Mouse (Mus musculus) left cerebral cortex, postnatal 10 days (tissue): ENCODE measurements around the gene Wwox. TPM values are rescaled to one million over a fixed set of nuclear protein-coding genes. Genes with fewer than 3 reads are reported as not detected.

ENCODE experiments used
- DNase-seq, 2 experiments: peaks; one replicate each; pipeline ENCODE4 v3.0.0; 2021 to 2022; ENCODE audit warnings: low spot score in 2 of 2, mixed read lengths in 1 of 2; ENCODE audit errors: extremely low spot score in 1 of 2
- intact Hi-C: fragments of 180-260 bp; cut with DNase I; formaldehyde crosslinking; loops from one replicate; pipeline ENCODE4 v1.15.1; 2025
- total RNA-seq, 2 experiments: library from RNA; stranded (reverse); gene quantifications; 2 replicates each; pipeline ENCODE4 v1.2.3; 2021

The Wwox gene
- total RNA-seq, 2 experiments from 2014 or later: 12.5 to 13.4 TPM

DNA sequence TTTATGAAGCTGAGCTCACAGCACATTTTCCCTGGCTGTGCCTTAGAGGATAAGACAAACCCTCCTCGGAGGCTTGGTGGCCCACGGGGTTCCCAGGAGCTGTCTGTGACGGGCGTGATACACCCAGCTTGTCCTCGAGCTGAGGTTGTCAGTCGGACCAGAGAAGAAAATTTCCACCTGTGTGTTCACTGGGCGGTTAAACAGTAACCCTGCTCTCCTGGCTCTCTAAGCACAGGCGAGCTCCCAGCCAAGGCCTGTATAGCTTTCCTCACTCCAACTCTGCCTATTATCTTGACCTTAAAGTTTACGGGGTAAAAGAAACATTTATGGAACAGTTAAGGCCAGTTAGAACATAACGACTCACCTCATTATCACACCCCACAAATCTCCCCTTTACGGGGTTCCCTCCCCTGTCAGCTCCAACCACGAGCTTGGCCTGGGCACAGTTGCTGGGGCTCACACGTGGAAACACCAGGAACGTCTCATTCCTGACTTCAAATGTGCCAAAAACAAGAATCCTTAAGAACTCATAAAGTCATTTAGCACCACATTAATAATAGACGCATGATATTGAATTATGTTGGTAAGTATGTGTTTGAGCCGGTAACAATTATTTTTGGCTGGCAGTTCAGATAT, 129.2 kb downstream of the Wwox start:
- intact Hi-C loops: no loop called here
- no peak for DNase-seq

GRCm38 (mm10) chr8:114573014-114573746, 133.7 kb downstream of the Wwox start:
- intact Hi-C loops: no loop called here
- DNase-seq: no peak

DNA sequence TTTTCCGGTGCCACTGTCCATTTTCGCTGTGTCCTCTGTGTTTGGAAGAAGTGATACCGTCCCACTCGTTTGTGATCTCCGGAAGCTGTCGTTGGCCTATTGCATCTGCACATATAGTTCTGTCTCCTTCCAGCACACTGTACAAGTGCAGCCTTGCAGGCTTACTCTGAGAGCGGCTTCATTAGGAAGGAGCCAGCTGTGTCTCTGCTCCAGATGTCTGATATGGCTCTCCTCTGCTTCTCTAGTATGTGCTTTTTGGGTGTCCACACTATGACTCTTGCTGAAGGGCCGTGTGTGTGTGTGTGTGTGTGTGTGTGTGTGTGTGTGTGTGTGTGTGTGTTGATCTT, 134.3 kb downstream of the Wwox start:
- no peak for DNase-seq
- intact Hi-C loops: no loop called here

GRCm38 (mm10) chr8:114579292-114579691, 139.8 kb downstream of the Wwox start:
- intact Hi-C loops: no loop called here
- DNase-seq: no peak

DNA sequence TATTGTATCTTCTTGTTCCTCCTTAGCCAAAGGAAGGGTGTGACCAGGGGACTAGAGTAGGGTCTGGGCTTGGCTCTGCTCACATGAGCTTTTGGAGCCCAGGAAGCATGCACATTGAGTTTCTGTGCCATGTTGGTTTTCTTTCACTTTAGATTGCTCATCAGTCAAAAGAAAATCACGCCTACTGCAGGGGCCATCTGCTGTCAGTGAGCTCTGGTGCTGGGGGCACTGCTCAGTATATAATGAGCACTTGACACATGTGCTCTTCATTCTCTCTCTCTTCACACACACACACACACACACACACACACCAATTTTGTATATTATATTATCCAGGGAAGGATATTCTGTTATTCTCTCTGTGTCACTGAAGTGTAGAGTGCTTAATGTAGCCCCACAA, 141.2 kb downstream of the Wwox start:
- no peak for DNase-seq
- intact Hi-C loops: no loop called here

GRCm38 (mm10) chr8:114590336-114590867, 150.9 kb downstream of the Wwox start:
- intact Hi-C loops: no loop called here
- DNase-seq: no peak

DNA sequence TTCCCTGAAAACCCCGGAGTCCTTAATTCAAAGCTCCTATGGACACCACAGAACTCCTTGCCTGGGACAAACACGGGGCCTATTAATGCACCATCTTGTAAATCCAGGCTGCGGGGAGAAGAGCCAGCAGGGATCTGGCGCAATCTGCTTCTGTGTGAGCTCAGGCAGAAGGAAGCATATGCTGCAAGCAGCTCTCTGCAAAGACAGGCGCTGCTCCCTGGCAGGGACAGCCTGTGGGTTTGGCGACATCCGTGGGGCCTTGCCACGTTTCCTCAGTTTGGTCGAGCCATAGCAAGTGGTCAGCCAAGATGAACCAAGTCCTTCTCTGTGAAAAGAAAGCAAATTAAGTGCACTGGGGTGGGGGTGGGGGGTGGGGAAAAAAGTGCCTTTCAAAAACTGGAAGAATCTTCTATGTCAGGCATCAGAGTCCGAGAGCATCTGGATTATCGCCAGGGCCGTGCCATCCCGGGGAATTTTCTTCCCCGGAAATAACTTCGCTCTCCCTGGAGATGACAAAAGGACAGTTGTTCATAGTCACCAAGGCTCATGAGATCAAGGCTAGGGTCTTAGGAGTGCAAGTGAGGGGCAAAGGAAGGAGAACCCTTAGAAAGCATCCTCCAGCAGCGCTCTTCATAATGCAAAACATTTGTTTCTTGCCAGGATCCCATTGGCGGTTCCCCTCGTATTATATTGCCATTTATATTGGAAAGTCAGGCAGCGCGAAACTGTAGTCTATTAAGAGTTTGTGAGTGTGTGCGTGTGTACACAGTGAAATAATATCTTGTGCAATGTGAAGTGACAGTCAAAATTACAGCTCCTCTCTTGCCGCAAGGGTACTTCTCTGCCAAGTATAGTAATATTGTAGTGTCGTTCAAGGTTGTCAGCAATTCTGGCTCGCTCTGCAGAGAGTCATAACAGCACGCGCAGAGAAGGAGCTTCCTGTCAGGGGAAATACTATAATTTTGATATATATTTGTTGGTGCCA, 152.1 kb downstream of the Wwox start:
- peak; percentile 52 to 71 for DNase-seq
- intact Hi-C loops: no loop called here

DNA sequence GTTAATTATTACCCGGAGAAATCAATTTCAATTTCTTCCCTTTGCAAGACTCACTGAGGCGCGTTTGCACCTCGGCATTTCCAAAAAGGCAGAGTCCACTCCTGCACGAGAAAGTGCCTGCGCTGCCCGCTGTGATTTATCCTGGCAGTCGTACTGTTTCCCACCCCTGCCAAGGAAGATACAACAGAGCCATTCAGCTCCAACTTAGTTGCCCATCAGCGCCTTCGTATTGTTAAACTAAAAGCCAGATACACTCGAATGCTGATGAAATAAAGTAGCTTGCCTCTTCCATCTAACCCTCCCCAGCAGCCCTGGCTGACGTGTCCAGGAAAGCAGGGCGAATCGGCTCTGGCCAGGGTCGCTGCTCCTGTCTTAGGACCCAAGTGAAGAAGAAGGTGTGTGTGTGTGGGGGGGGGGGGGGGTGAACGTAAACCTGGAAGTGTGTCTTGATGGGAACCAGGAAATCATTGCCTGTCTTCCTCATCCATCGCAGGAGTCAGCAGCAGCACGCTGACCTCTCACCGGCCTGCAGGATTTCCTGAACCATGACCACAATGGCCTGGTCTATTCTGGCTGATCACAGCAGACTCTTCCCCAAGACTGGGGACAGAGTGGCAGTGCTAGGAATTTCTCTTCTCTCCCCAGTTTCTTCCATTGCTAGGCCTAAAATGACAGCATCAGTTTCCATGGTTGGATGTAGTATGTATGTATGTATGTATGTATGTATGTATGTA, 154.1 kb downstream of the Wwox start:
- DNase-seq: peak in 1 of 2 experiments; percentile 18
- intact Hi-C loops: no loop called here

- DNase-seq: no peak
- intact Hi-C loops: no loop called here
Observed at GRCm38 (mm10) chr8:114594811-114595210, 155.4 kb downstream of the Wwox start.

GRCm38 (mm10) chr8:114599555-114599954, 160.1 kb downstream of the Wwox start:
- intact Hi-C loops: no loop called here
- no peak for DNase-seq

DNA sequence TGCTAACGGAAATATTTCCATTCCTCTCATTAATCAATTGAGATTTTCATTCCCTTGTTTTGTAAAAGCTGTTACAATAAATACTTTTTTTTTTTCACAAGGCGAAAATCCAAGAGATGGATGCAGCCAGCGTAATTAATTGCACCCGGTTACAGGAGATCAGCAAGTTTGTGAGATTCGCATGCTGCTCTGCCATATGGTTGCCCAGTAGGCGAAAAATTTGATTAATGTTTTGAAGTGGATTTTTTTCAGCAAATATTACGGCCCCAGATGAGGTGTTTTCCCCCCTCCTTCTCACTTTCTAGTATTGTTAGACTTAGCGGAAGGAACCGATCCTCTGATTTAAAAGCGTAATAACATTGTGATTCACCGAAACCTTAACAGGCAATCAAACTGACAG, 160.7 kb downstream of the Wwox start:
- intact Hi-C loops: no loop called here
- DNase-seq: no peak

DNA sequence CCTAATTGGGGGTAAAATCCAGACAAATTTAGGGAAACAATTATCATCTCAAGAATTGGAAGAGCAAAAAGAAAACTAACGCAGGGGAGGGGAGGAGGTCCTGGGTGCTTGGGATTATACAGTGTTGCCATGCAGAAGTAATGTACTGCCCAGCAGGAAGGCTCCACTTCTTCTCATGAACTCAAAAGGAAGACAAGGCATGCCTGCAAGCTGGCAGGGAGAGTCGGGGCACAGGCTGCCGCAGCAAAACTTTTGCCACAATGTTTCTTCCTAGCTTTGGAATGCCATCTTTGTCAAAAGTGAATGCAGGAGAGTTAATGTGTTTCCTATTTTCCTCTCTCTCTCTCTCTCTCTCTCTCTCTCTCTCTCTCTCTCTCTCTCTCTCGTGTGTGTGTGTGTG, 163.6 kb downstream of the Wwox start:
- intact Hi-C loops: no loop called here
- no peak for DNase-seq

DNA sequence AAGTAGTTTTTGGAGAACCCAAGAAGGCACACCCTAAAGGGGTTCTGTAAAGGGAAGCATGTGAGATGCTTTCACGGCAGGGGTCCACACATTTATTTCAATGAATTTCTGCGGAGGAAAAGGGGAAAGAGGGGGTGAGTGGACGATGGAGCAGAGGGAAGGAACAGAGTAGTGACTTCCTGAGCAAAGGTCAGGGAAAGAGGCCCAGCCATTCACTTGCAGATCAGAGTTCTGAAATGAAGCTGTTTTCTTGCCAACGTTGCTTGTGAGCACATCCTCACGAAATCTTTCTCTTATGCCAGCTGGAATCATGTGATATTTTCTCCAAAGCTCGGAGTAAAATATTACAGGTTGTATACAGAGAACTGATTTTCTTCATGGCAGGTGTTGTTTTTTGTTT, 164.1 kb downstream of the Wwox start:
- DNase-seq: no peak
- intact Hi-C loops: no loop called here

GRCm38 (mm10) chr8:114604315-114604714, 164.9 kb downstream of the Wwox start:
- intact Hi-C loops: no loop called here
- DNase-seq: no peak

- intact Hi-C loops: no loop called here
- no peak for DNase-seq
Observed at GRCm38 (mm10) chr8:114605651-114606050, 166.2 kb downstream of the Wwox start.

DNA sequence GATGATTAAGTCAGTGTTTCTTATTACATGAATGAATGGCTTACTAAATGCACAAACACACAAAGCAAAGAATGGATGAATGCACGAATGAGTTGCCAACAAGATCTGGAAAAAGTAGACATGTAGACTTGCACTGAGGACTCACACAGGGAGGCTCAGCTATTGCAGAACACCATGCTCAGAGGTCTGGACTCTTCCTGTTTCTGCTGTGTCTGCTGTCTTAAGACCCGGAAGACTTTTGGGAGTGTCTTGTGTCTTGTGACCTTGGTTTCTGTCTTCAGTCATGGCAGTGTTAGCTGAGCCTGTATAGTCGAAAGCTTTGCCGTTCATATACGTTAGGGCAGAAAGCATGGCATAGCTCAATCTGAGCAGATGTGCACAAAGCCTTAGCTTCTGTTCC, 169.9 kb downstream of the Wwox start:
- intact Hi-C loops: no loop called here
- DNase-seq: no peak

DNA sequence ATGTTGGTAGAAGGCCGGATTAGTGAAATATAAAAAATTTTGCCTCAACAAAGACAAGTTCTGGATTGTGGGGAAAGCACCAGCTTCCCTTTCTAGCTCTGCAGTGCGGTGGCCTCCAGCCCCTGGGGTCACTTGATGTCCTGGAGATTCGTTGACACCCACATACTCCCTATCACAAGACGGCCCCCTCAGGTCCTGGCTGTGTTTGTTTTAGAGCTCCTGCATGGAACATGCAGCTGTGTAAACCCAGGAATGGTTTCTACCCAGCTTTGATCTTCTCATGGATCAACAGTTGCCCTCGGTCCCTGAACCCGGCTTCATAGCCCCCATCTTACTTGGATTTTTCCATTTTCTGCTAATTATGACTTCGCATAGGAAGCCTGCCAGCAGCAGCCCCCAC, 171.6 kb downstream of the Wwox start:
- DNase-seq: no peak
- intact Hi-C loops: no loop called here

- intact Hi-C loops: no loop called here
- DNase-seq: no peak
Observed at GRCm38 (mm10) chr8:114612091-114612490, 172.6 kb downstream of the Wwox start.

DNA sequence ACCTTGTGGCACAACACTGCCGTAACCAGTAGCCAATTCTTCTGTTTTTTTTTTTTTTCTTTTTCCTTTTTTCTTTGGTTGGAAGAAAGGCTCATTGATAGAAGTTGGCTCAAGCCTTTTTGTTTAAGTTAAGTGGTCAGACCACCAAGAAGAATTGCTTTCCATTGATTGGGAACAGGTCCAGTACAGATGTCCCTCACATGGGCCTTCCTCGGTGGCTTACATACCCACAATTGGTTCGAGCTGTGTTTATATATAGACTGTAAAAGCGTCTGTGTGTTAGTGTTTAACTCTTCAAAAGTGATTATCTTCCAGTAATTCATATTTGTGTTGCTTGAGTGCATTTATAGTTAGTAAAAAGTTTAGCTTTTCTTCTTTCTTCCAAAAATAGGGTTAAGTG, 176.0 kb downstream of the Wwox start:
- DNase-seq: no peak
- intact Hi-C loops: no loop called here
